Mouse (Mus musculus): ENCODE measurements at regions not wholly inside any gene's neighbourhood (a gene's known extent, or its start where the extent isn't known, plus 50 kb on each side); places are given as distances from the start of the nearest gene placed in this dataset. TPM values are rescaled to one million over a fixed set of nuclear protein-coding genes. Genes with fewer than 3 reads are reported as not detected.

GRCm38 (mm10) chr7:77812052-77812903 is 925.5 kb downstream of the Ntrk3 start:
- Histone ChIP-seq H3K4me3 (replicated peaks) (no peak overlapping the region), H3K4me1 (replicated peaks) (peaks cover 7% of the 10 kb centered on the region), H3K27me3 (no peaks in the 10 kb centered on the region), H3K4me2 (replicated peaks) (no peak overlapping the region), H3K27ac (no peak overlapping the region), H3K9ac (replicated peaks) (no peak overlapping the region), H3K9me3 (no peaks in the 10 kb centered on the region), H3K36me3 (no peaks in the 10 kb centered on the region)
- ATAC-seq: peak; percentile 78
- WGBS: 2% methylated on average over 2 of the region's 2 CpGs

DNA sequence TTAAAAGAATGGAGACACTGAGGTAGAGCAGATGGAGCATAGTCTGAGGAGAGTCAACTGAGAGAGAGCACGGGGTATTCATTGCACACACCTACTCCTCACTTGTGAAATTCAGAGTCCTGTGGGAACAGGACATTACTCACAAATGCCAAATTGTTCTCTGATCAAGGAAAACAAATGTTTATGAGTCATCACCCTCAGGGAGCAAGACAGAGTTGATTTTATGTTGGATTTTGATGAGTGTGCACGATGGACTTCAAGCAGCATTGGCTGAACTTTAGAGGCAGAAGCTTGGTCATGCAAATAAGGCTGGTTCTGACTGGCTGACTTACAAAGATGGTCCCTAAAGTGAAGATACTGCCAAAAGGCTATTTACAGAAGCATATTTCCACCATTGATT is 951.0 kb downstream of the Ntrk3 start:
- Histone ChIP-seq H3K27me3 (no peaks in the 10 kb centered on the region), H3K4me1 (replicated peaks) (no peaks in the 10 kb centered on the region), H3K36me3 (no peaks in the 10 kb centered on the region), H3K4me2 (replicated peaks) (no peak overlapping the region), H3K9me3 (no peaks in the 10 kb centered on the region), H3K4me3 (replicated peaks) (no peak overlapping the region), H3K9ac (replicated peaks) (no peak overlapping the region), H3K27ac (no peak overlapping the region)
- no peak for ATAC-seq
- WGBS: 58% methylated on average over 2 of the region's 2 CpGs

DNA sequence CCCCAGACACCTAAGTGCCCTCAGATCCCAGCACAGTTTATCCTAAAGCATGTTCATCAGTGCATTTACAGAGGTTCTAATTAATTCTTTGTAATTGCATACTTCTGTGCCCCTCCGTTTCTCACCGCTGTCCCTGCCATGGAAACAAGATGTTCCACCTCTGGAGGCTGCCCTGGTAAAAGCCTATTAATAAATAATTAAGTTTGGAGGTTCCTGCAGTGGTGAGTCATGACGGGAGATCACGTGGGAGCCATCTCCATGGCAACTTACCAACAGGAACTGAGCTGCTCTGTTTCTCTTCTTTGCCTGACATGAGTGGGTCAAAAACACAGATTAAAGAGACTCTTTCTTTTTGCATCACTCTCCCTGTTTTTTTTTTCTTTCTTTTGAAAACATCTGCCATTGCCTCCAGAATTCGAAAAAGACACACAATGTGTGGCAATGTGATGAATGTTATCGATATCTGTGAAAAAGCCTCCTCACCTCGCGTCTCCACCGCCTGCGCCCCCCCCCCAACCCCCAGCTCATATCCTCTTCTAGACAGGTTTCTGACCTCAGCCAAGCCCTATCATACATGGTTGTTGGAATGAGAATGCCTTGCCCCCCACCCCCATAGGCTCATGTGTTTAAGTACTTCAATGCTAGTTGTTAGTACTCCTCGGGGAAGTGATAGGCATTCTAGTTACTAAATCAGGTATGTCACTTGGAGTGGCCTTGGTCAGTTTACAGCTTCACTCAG is 965.9 kb downstream of the Ntrk3 start:
- H3K4me1 ChIP-seq (replicated peaks): peaks cover 18% of the 10 kb centered on the region
- peak overlapping the region; percentile 4; the same call in 1 of the 2 replicates for H3K4me3 ChIP-seq (replicated peaks)
- WGBS: 51% methylated on average over 11 of the region's 11 CpGs
- H3K4me2 ChIP-seq (replicated peaks): peak overlapping the region; percentile 45
- no peak overlapping the region for H3K9ac ChIP-seq (replicated peaks)
- peak; percentile 95 for ATAC-seq
- H3K36me3 ChIP-seq: no peaks in the 10 kb centered on the region
- peak overlapping the region; percentile 19; the same call in 1 of the 2 replicates for H3K27ac ChIP-seq
- no peaks in the 10 kb centered on the region for H3K27me3 ChIP-seq
- no peaks in the 10 kb centered on the region for H3K9me3 ChIP-seq

DNA sequence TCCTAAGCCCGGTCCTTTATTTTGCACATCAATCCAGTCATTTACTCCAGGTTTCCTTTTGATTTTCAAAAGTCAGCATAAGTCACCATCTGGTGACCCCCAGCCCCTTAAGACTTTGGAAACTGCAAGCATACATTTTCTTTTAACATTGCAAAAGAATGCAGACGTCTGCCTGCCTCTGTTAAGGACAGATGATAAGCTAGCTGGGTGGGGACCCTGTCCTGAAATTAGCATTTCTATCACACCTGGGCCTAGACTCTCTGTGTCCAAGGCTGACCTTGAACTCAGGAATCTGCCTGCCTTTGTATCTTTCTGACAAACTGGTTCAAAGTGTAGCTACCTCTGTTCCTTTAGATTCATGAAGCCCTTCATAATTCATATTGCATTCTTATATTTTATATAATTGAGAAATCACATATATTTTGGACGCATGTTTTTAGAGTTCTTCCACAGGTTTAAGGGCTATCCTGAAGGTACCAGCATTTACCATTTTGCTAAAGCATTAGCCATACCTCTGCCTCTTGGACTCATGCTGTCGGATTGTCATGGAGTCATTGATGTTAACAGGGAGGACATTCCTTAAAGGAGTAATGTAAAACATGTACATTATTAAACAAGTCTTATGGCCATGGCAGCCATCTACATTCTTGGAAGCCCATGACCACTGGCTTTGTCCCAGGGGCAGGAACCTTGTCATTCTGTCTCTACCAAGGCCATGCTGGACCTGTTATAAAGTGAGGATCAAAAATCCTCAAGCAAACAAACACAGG is 998.6 kb downstream of the Ntrk3 start:
- 71% methylated on average over 4 of the region's 4 CpGs for WGBS
- Histone ChIP-seq H3K36me3 (no peaks in the 10 kb centered on the region), H3K4me1 (replicated peaks) (no peaks in the 10 kb centered on the region), H3K9ac (replicated peaks) (no peak overlapping the region), H3K27ac (no peak overlapping the region), H3K4me3 (replicated peaks) (no peak overlapping the region), H3K9me3 (no peaks in the 10 kb centered on the region), H3K4me2 (replicated peaks) (no peak overlapping the region), H3K27me3 (no peaks in the 10 kb centered on the region)
- no peak for ATAC-seq

Small RNA genes in the stretch of these regions (microRNA-seq; reads per million reads assigned to microRNA genes)
- not detected for gene Gm44358

Data from midbrain, embryonic 13.5 days (tissue).